Mouse (Mus musculus) gastrocnemius, postnatal 10 days (tissue): ENCODE measurements around the gene Taar8a. TPM values are rescaled to one million over a fixed set of nuclear protein-coding genes. Genes with fewer than 3 reads are reported as not detected.
A peak's percentile ranks its signal among the peaks of the same experiment; 100 is the strongest.
"Not testable (repeated sequence)": the region's sequence is repeated elsewhere in the genome, so short reads cannot be mapped to it uniquely, and the experiment has no call there.

Source experiments
- DNase-seq: peaks from one replicate; pipeline ENCODE4 v3.0.0; 2021; ENCODE audit warnings: mixed read lengths
- long read RNA-seq, 2 experiments: library from polyadenylated mRNA; stranded (forward); transcript quantifications; one replicate each; pipeline ENCODE4 v2.0.0; 2021
- total RNA-seq, 2 experiments: library from RNA; stranded (reverse); gene quantifications; 2 replicates each; pipeline ENCODE4 v1.2.3; 2021

Taar8a gene
- total RNA-seq, result not detected
- long read RNA-seq, experiment 1, result 0 reads
- long read RNA-seq, experiment 2, result 0 reads

DNA sequence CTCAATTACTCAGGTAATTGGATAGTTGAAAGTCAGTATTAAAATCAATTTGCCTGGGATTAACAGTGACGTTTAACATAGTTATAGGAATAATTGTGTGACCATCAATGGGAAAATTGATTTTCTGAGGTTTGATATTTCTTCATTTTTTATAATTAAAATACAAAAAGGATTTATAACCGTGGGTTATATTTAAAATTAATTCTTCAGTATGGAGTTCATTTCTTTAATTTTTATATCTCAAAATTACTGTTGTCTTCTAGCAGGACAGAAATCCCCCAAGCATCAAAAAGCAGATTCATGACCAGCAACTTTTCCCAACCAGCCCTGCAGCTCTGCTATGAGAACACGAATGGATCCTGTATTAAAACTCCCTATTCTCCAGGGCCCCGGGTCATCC is at the start of gene Taar8a:
Gene Taar8a (plus strand): TSS at position 301 of the 400 bp plus-strand sequence.
- not testable (repeated sequence) for DNase-seq

DNA sequence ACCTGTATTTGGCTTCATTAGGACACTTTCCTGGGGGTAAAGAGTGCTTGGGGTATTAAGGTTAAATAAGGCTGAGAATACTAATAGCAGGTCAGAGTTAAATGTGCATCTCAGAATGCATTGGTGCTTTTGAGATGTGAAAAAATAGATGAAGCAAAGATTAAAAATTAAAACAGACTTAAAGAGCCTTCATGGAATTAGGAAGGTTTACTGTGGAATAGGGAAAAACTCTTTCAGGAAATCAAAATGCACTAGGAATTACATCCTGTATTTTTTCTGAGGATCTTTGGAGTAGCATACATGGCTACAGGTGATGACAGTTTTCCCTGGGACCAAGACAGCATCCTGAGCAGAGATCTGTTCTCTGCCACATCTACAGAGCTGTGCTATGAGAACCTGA is 49.4 kb upstream of the Taar8a start, which contains the start of gene Taar7d:
Gene Taar7d (plus strand): TSS at position 301 of the 400 bp plus-strand sequence.
- no peak for DNase-seq

DNA sequence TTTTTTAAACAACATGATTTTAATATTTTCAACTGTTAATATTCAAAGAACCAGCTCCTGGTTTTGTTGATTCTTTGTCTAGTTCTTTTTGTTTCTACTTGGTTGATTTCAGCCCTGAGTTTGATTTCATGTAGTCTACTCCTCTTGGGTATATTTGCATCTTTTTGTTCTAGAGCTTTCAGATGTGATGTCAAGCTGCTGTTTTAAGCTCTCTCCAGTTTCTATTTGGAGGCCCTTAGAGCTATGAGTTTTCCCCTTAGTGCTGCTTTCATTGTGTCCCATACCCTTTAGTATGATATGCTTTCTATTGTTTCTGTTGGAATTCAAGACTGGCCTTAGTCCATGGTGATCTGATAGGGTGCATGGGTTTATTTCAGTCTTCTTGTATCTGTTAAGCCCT is 45.0 kb upstream of the Taar8a start:
- no peak for DNase-seq

DNA sequence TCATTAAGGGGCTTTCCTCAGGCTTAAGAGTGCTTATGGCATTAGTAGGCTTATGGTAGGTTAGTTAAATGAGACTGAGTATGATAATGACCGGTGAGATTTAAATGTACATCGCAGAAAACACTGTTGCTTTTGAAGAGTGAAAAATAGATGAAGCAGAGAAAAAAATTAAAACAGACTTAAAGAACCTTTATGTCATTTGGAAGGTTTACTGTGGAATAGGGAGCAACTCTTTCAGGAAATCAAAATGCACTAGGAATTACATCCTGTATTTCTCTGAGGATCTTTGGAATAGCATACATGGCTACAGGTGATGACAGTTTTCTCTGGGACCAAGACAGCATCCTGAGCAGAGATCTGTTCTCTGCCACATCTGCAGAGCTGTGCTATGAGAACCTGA is 39.0 kb upstream of the Taar8a start, which contains the start of gene Taar7e:
Gene Taar7e (plus strand): TSS at position 301 of the 400 bp plus-strand sequence.
- no peak for DNase-seq

DNA sequence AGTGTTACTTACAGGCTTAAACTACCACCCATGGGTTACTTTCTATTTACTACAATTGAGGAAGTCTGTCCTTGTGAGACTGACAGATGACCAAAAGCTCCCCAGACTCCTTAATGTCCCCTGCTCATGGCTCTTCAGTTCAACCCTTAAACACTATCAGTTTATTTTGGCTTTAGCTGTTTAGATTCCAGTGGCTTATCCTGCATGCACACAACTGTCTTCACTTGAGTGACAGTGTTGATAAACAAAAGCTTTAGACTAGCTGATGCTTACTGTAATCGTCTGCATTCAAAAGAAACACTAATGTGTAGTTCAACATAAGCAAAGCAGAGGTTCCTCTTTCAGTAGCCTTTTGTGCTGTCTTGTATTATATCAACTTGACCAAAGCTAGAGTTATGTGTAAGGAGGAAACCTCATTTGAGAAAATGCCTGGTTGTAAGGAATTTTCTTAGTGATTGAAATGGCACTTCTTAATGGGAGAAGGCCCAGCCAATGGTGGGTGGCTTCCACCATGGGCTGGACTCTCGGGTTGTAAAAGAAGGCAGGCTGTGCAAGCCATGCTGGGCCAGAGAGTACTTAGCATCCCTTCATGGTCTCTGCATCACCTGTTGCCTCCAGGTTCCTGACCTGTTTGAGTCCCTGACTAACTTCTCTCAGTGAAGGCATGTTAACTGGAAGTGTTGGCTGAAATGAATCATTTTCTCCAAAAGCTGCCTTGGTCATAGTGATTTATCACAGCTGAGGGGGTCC is 36.0 kb upstream of the Taar8a start:
- no peak for DNase-seq

DNA sequence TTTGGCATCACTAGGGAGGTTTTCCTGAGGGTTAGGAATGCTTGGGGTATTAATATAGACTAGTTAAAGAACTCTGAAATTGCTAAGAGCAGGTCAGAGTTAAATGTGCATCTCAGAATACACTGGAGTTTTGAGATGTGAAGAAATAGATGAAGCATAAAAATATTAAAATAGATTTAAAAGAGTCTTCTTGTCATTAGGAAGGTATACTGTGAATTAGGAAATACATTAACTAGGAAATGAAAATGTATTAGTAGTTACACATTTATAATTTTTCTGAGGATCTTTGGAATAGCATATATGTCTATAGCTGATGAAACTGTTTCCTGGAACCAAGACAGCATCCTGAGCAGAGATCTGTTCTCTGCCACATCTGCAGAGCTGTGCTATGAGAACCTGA is 27.1 kb upstream of the Taar8a start, which contains the start of gene Taar7f:
Gene Taar7f (plus strand): TSS at position 301 of the 400 bp plus-strand sequence.
- DNase-seq, result no peak

DNA sequence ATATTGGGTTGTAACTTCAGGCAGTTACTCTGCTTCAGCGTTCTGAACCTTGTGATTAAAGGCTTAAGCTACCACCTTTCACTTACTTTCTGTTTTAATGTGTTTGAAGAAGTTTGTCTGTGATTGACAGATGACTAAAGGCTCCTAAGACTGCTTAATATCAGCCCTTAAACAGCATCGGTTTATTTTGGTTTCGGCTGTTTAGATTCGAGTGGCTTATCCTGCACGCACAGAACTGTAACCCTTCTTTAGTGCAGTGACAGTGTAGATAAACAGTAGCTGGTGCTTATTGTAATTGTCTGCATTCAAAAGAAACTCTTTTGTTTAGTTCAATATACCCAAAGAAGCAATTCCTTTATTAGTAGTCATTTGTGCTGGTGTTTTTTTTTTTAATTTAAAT is 24.3 kb upstream of the Taar8a start:
- DNase-seq, result no peak

DNA sequence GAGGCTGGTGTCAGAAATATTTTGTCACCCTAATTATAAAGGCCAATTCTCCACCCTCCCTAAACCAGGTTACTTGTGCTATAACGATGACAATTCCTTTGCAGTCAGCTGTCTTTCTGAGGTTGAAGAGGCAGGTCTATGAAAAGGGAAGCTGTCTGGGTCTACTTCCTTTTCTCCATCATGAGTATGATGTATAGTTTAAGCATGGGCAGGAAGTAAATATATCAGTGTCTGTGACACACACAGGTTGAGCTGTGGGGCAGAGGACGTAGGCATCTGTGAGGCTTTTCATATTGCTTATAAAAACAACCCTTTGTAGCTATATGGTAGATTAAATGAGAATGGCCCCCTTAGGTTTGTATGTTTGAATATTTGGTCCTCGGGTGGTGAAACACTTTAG is 17.3 kb upstream of the Taar8a start:
- DNase-seq, result no peak

DNA sequence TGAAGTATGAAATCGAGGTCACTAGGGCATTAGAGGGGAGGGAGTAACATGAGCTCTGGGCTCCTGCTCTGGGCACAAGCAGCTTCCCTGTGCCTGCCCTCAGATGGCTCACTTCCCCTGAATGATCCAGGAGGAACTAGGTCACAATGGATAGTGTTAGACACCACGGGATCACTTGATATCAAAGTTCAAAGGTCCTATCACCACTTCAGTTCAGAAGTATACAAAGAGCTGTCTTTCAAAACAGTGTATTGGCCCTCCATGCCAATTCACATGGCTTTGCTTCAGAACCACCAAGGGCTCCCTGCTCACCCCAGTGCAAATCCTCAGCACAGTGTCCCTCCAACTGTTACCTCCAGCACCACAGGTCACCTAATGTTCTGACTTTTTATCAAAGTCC is 1.5 kb upstream of the Taar8a start:
- not testable (repeated sequence) for DNase-seq

DNA sequence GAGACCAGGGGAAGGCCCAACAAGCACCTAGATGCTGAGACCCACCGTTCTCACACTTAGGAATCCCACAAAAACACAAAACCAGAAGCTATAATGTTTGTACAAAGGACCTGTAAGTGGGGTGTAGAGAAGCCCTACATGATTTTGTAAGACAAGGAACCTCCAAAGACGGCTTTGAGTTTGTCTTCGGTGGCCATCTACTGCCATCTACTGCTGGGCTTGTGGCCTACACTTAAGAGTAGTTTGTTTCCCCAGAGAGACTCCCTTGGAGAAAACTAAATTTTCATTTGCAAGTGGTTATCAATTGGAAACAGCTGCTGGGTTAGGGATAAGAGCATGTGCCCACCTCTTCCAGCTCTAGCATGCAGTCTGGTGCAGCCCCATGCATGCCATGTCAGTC is 3.9 kb downstream of the Taar8a start:
- peak; percentile 23 for DNase-seq

DNA sequence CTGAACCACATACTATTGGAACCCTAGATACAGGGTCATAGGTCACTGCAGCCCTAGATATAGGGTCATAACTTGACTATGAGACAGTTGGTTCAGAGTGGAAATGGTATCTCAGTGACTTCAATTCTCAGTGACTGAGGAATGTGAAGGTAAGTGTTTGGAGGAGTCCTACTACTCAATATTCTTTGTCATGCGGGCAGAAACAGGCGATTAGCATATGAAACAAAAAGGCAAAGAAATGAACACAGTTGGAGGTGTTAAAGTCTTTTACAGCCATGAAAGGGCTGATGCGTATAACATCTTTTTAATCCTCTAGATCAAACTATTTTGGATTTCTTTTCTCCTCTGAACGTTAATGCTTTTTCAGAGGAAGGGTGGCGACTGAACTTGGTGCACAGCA is 9.6 kb downstream of the Taar8a start:
- DNase-seq, result no peak

DNA sequence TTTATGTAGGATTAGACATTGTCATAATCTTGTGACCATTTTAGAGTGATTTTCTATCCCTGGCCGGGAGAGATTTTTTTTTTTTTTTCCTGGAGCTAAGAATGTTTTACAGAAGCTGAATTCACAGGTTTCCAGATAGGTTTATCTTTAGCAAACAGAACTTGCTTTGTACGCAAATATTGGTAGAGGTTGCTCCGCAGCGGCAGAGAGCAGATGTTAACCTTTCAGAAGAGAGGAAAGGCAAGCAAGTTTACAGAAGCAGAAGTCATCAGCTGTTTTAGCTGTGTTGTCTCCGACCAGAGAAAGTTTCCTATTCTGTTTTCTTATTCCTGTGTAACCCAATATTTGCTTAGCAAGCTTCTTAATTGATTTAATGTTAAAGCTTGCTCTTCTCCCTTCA is 10.3 kb downstream of the Taar8a start:
- DNase-seq, result no peak

DNA sequence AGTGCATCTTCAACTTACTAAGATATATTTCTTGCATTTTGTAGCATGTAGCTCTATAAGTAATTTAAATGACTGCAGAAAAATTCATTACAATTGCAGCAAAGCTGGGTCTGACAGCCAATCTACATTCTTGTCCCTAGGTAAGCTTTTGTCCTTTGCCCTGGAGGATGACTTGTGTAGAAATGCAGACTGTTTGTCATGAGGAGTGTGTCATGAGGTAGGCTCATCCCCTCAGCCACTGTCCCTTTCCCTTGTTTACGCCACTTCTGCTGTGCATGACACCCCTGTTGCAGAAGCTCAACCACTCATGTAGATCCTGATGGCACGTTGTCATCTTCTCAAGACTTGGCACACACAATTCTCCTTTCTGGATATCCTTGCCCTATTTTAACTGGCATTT is 10.9 kb downstream of the Taar8a start:
- DNase-seq, result no peak

DNA sequence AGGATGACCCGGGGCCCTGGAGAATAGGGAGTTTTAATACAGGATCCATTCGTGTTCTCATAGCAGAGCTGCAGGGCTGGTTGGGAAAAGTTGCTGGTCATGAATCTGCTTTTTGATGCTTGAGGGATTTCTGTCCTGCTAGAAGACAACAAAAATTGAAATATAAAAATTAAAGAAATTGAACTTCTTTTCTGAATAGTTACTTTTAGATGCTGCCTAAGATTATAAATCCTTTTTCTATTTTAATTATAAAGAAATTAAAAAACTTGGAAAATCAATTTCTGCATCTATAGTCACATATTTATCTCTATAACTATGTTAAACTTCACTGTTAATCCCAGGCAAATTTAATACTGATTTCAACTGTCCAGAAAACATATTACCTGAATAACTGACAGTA is 15.9 kb downstream of the Taar8a start, which contains the start of gene Taar8b:
Gene Taar8b (minus strand): TSS at position 101 of the 400 bp plus-strand sequence.
- DNase-seq, result no peak

DNA sequence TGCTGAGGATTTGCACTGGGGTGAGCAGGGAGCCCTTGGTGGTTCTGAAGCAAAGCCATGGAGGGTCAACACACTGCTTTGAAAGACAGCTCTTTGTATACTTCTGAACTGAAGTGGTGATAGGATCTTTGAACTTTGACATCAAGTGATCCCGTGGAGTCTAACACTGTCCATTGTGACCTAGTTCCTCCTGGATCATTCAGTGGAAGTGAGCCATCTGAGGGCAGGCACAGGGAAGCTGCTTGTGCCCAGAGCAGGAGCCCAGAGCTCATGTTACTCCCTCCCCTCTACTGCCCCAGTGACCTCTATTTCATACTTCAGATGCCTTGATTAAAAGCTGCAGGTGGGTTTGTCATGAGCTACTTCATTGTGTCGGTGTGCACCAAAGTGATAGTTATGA is 20.7 kb downstream of the Taar8a start:
- DNase-seq, result not testable (repeated sequence)

DNA sequence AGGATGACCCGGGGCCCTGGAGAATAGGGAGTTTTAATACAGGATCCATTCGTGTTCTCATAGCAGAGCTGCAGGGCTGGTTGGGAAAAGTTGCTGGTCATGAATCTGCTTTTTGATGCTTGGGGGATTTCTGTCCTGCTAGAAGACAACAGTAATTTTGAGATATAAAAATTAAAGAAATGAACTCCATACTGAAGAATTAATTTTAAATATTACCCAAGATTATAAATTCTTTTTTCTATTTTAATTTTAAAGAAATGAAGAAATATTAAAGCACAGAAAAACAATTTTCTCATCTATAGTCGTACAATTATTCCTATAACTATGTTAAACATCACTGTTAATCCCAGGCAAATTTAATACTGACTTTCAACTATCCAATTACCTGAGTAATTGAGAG is 25.5 kb downstream of the Taar8a start, which contains the start of gene Taar8c:
Gene Taar8c (minus strand): TSS at position 101 of the 400 bp plus-strand sequence.
- not testable (repeated sequence) for DNase-seq

DNA sequence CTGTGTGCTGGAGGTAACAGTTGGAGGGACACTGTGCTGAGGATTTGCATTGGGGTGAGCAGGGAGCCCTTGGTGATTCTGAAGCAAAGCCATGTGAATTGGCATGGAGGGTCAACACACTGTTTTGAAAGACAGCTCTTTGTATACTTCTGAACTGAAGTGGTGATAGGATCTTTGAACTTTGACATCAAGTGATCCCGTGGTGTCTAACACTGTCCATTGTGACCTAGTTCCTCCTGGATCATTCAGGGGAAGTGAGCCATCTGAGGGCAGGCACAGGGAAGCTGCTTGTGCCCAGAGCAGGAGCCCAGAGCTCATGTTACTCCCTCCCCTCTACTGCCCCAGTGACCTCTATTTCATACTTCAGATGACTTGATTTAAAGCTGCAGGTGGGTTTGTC is 27.0 kb downstream of the Taar8a start:
- not testable (repeated sequence) for DNase-seq

DNA sequence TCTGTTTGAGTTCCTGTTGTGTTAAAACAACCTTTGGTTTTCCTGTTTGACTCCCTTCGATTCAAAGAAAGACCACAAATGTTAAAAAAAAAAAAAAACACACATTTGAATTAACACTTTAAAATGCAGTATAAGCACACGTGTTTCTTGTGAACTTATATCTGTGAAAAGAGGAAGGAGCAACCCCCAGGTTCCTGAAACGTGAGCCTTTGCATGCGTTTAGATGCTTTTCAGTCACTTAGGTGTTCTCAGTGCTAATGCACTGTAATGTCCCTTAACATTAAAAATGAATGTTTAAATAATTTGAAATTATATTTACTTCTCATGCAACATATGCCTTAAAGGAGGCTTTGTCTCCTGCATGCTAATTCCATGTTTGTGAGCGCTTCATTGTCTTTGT is 31.4 kb downstream of the Taar8a start:
- DNase-seq, result no peak

DNA sequence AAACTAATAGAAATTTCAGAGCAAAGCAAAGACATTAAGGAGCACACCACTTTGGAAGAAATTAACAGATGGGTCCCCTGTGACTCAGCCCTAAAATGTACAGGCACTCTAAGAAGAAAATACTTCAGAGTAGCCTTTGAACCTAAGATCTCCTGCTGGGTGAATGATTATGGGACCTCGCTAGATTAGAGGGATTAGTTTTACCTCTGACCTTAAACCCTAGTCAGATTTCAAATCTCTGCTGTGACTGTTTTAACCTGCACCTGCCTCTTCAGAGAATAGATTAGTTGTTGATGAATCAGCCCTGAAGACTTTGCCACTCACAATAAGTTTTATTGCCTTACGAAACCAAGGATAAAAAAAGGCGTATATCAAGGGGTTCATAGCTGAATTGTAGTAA is 31.9 kb downstream of the Taar8a start:
- DNase-seq, result no peak

DNA sequence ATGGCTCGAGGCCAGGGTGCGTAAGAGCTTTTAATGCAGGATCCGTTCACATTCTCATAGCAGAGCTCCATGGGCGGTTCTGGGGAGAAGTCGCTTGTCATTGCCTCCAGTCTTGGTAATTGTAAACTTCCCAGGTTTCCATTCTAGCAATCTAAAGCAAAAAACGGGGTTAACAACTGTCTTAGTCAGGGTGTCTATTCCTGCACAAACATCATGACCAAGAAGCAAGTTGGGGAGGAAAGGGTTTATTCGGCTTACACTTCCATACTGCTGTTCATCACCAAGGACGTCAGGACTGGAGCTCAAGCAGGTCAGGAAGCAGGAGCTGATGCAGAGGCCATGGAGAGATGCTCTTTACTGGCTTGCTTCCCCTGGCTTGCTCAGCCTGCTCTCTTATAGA is 33.1 kb downstream of the Taar8a start, which contains the start of gene Taar9:
Gene Taar9 (minus strand): TSS at position 101 of the 400 bp plus-strand sequence.
- DNase-seq, result not testable (repeated sequence)

DNA sequence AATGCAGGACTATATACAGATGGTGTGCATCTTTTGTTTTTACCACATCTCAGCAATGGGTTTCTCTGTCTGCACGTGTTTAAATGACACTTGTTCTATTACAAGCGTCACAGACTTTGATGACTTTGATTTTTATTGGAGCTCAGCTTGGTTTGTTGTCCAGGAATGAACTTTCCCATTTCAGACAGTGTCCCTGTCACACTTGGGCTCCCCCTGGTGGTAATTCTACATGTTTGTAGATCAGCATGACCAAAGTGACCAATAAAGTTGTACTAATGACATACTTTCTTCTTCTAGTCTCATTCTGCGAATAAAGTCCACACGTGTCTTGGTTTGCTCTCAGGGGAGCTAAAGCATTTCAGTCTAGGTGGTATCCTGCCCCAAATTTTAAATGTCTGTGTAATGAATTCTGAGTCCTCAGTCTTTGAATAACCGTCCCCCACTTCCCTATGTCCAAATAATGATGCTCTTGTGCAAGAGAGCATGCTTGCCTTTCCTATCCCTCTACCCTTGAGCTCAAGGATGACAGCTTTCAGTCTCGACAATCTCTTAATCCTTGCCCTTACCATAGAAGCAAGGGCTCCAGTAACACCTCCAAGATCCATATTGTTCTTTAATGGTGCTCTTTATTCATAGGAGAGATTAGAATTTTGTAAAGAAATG is 34.9 kb downstream of the Taar8a start:
- DNase-seq, result peak; percentile 36
